Mouse (Mus musculus) ES-Bruce4 (cell line): ENCODE results near the gene Sox1.

ENCODE experiments used
- CTCF ChIP-seq: IDR thresholded peaks from one replicate; pipeline ENCODE4 v1.8.1; 2011; ENCODE audit warnings: low read depth, low read length
- EP300 ChIP-seq: IDR thresholded peaks from 2 replicates; pipeline ENCODE4 v1.6.1; 2011; ENCODE audit warnings: low read depth, low read length; ENCODE audit not compliant: insufficient read depth
- POLR2A ChIP-seq: IDR thresholded peaks from one replicate; pipeline ENCODE4 v1.8.1; 2011; ENCODE audit warnings: low read length; ENCODE audit not compliant: insufficient read depth

DNA sequence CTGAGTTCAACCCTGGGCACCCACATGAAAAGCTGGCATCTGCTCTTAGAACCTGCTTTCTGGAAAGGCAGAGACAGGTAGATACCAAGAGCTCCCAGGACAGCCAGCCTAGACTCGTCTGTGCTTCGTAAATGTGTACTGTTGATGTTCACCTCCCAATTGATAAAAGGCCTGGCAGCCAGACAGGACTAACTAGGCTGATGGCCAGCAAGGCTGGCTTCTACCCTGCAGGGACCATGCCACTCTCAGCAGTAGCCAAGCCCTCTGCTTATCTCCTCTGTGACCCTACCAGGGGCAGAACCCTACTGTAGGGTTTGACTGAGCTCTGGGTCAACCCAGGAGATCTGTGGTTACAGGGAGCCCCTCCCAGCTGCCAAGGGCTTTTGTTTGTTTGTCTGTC is 45.5 kb upstream of the Sox1 start:
- no peak for TF ChIP-seq POLR2A
- no peak for TF ChIP-seq CTCF
- TF ChIP-seq EP300, result no peak
